Mouse (Mus musculus): Measurements from ENCODE around the gene Sgcd. TPM values are rescaled to one million over a fixed set of nuclear protein-coding genes. Genes with fewer than 3 reads are reported as not detected.
"Not testable (repeated sequence)": the region's sequence is repeated elsewhere in the genome, so short reads cannot be mapped to it uniquely, and the experiment has no call there.

Gene Sgcd
- polyA plus RNA-seq, 1 experiment, result not detected

GRCm38 (mm10) chr11:47446337-47446736, 542.4 kb downstream of the Sgcd start:
- TF ChIP-seq POLR2A (IDR thresholded peaks at IDR 0.05; ENCODE audit: insufficient read depth, low read depth, low read length) (no peak), CTCF (IDR thresholded peaks at IDR 0.05; ENCODE audit: insufficient read depth, low read depth, low read length) (no peak)
- WGBS, result 93% methylated on average over 3 of the region's 3 CpGs
- Histone ChIP-seq H3K4me1 (ENCODE audit: control insufficient read depth, insufficient read depth, low read length) (no peaks in the 10 kb centered on the region), H3K4me3 (ENCODE audit: insufficient read depth, low read depth, low read length) (no peak overlapping the region), H3K27ac (ENCODE audit: insufficient read depth, low read depth, low read length) (no peak overlapping the region)

- Histone ChIP-seq H3K4me3 (ENCODE audit: insufficient read depth, low read depth, low read length) (no peak overlapping the region), H3K27ac (ENCODE audit: insufficient read depth, low read depth, low read length) (no peak overlapping the region), H3K4me1 (ENCODE audit: control insufficient read depth, insufficient read depth, low read length) (no peaks in the 10 kb centered on the region)
- TF ChIP-seq POLR2A (IDR thresholded peaks at IDR 0.05; ENCODE audit: insufficient read depth, low read depth, low read length) (no peak), CTCF (IDR thresholded peaks at IDR 0.05; ENCODE audit: insufficient read depth, low read depth, low read length) (no peak)
- WGBS, result 71% methylated on average over 2 of the region's 2 CpGs
Observed at GRCm38 (mm10) chr11:47445683-47446082, 543.1 kb downstream of the Sgcd start.

- H3K27ac ChIP-seq (ENCODE audit: insufficient read depth, low read depth, low read length), result no peak overlapping the region
- TF ChIP-seq CTCF (IDR thresholded peaks at IDR 0.05; ENCODE audit: insufficient read depth, low read depth, low read length) (no peak), POLR2A (IDR thresholded peaks at IDR 0.05; ENCODE audit: insufficient read depth, low read depth, low read length) (no peak)
- H3K4me3 ChIP-seq (ENCODE audit: insufficient read depth, low read depth, low read length), result no peak overlapping the region
- 61% methylated on average over 2 of the region's 2 CpGs for WGBS
- H3K4me1 ChIP-seq (ENCODE audit: control insufficient read depth, insufficient read depth, low read length), result no peaks in the 10 kb centered on the region
Observed at GRCm38 (mm10) chr11:47442266-47442665, 546.5 kb downstream of the Sgcd start.

- Histone ChIP-seq H3K4me1 (ENCODE audit: control insufficient read depth, insufficient read depth, low read length) (no peaks in the 10 kb centered on the region), H3K27ac (ENCODE audit: insufficient read depth, low read depth, low read length) (no peak overlapping the region), H3K4me3 (ENCODE audit: insufficient read depth, low read depth, low read length) (no peak overlapping the region)
- TF ChIP-seq POLR2A (IDR thresholded peaks at IDR 0.05; ENCODE audit: insufficient read depth, low read depth, low read length) (no peak), CTCF (IDR thresholded peaks at IDR 0.05; ENCODE audit: insufficient read depth, low read depth, low read length) (no peak)
- 67% methylated on average over 3 of the region's 3 CpGs for WGBS
Observed at GRCm38 (mm10) chr11:47399607-47400006, 589.2 kb downstream of the Sgcd start.

GRCm38 (mm10) chr11:47390798-47391197, 598.0 kb downstream of the Sgcd start:
- not testable (repeated sequence) for H3K4me1 ChIP-seq (ENCODE audit: control insufficient read depth, insufficient read depth, low read length); H3K4me3 ChIP-seq (ENCODE audit: insufficient read depth, low read depth, low read length); H3K27ac ChIP-seq (ENCODE audit: insufficient read depth, low read depth, low read length)
- WGBS, result 78% methylated on average over 2 of the region's 2 CpGs

GRCm38 (mm10) chr11:47389327-47389726, 599.4 kb downstream of the Sgcd start:
- no peaks in the 10 kb centered on the region for H3K4me1 ChIP-seq (ENCODE audit: control insufficient read depth, insufficient read depth, low read length)
- no peak overlapping the region for H3K27ac ChIP-seq (ENCODE audit: insufficient read depth, low read depth, low read length)
- H3K4me3 ChIP-seq (ENCODE audit: insufficient read depth, low read depth, low read length), result no peak overlapping the region
- no peak for TF ChIP-seq CTCF (IDR thresholded peaks at IDR 0.05; ENCODE audit: insufficient read depth, low read depth, low read length)
- TF ChIP-seq POLR2A (IDR thresholded peaks at IDR 0.05; ENCODE audit: insufficient read depth, low read depth, low read length), result no peak

- WGBS, result 87% methylated on average over 3 of the region's 3 CpGs
- no peak overlapping the region for H3K4me3 ChIP-seq (ENCODE audit: insufficient read depth, low read depth, low read length)
- no peak for TF ChIP-seq CTCF (IDR thresholded peaks at IDR 0.05; ENCODE audit: insufficient read depth, low read depth, low read length)
- no peak for TF ChIP-seq POLR2A (IDR thresholded peaks at IDR 0.05; ENCODE audit: insufficient read depth, low read depth, low read length)
- H3K4me1 ChIP-seq (ENCODE audit: control insufficient read depth, insufficient read depth, low read length), result no peaks in the 10 kb centered on the region
- H3K27ac ChIP-seq (ENCODE audit: insufficient read depth, low read depth, low read length), result no peak overlapping the region
Observed at GRCm38 (mm10) chr11:47387726-47388125, 601.0 kb downstream of the Sgcd start.

GRCm38 (mm10) chr11:47386136-47386535, 602.6 kb downstream of the Sgcd start:
- H3K4me3 ChIP-seq (ENCODE audit: insufficient read depth, low read depth, low read length), result no peak overlapping the region
- H3K4me1 ChIP-seq (ENCODE audit: control insufficient read depth, insufficient read depth, low read length), result no peaks in the 10 kb centered on the region
- no peak overlapping the region for H3K27ac ChIP-seq (ENCODE audit: insufficient read depth, low read depth, low read length)
- TF ChIP-seq POLR2A (IDR thresholded peaks at IDR 0.05; ENCODE audit: insufficient read depth, low read depth, low read length), result no peak
- TF ChIP-seq CTCF (IDR thresholded peaks at IDR 0.05; ENCODE audit: insufficient read depth, low read depth, low read length), result no peak

GRCm38 (mm10) chr11:47379630-47379958, 609.2 kb downstream of the Sgcd start:
- TF ChIP-seq CTCF (IDR thresholded peaks at IDR 0.05; ENCODE audit: insufficient read depth, low read depth, low read length), result no peak
- no peak for TF ChIP-seq POLR2A (IDR thresholded peaks at IDR 0.05; ENCODE audit: insufficient read depth, low read depth, low read length)
- H3K4me3 ChIP-seq (ENCODE audit: insufficient read depth, low read depth, low read length), result peak overlapping the region; percentile 29; the same call in 1 of the 2 replicates
- no peak overlapping the region for H3K27ac ChIP-seq (ENCODE audit: insufficient read depth, low read depth, low read length)
- 36% methylated on average over 4 of the region's 4 CpGs for WGBS
- H3K4me1 ChIP-seq (ENCODE audit: control insufficient read depth, insufficient read depth, low read length), result peaks cover 8% of the 10 kb centered on the region

- peaks cover 8% of the 10 kb centered on the region for H3K4me1 ChIP-seq (ENCODE audit: control insufficient read depth, insufficient read depth, low read length)
- 9% methylated on average over 25 of the region's 25 CpGs for WGBS
- TF ChIP-seq CTCF (IDR thresholded peaks at IDR 0.05; ENCODE audit: insufficient read depth, low read depth, low read length), result no peak
- H3K4me3 ChIP-seq (ENCODE audit: insufficient read depth, low read depth, low read length), result peak overlapping the region; percentile 29
- H3K27ac ChIP-seq (ENCODE audit: insufficient read depth, low read depth, low read length), result no peak overlapping the region
Observed at GRCm38 (mm10) chr11:47378843-47379629, 609.7 kb downstream of the Sgcd start.

All from olfactory bulb, adult 2 months (tissue).